Mouse (Mus musculus) heart, embryonic 11.5 days (tissue): ENCODE measurements at regions not wholly inside any gene's neighbourhood (a gene's known extent, or its start where the extent isn't known, plus 50 kb on each side); places are given as distances from the start of the nearest gene placed in this dataset.

ENCODE experiments used
- ATAC-seq: fragments of 200-750 bp; cut with Nextera tagmentation; replicated peaks from 2 replicates; pipeline ENCODE4 v1.8.0; 2017; ENCODE audit warnings: moderate library complexity; ENCODE audit not compliant: insufficient number of reproducible peaks, low FRiP score, low TSS enrichment
- H3K27ac ChIP-seq: fragments of 300-500 bp; sonication (generic); 2 replicates; pipeline ENCODE4 v1.5.1; 2014; ENCODE audit warnings: mild to moderate bottlenecking, low read depth, low read length
- H3K27me3 ChIP-seq: fragments of 300-500 bp; sonication (generic); 2 replicates; pipeline ENCODE4 v1.6.1; 2014; ENCODE audit warnings: mild to moderate bottlenecking, low read length, mixed read lengths; ENCODE audit not compliant: control insufficient read depth, insufficient read depth
- H3K36me3 ChIP-seq: fragments of 300-500 bp; sonication (generic); 2 replicates; pipeline ENCODE4 v1.6.1; 2014; ENCODE audit warnings: mild to moderate bottlenecking, low read length, moderate library complexity, mixed read lengths; ENCODE audit not compliant: control insufficient read depth, insufficient read depth
- H3K4me1 ChIP-seq: fragments of 300-500 bp; sonication (generic); 2 replicates; pipeline ENCODE4 v1.6.1; 2014; ENCODE audit warnings: low read length; ENCODE audit not compliant: control insufficient read depth, insufficient read depth
- H3K4me2 ChIP-seq: fragments of 300-500 bp; sonication (generic); 2 replicates; pipeline ENCODE4 v1.6.1; 2014; ENCODE audit warnings: mild to moderate bottlenecking, moderate library complexity
- H3K4me3 ChIP-seq: fragments of 300-500 bp; sonication (generic); 2 replicates; pipeline ENCODE4 v1.5.1; 2014; ENCODE audit warnings: low read depth, low read length
- H3K9ac ChIP-seq: fragments of 300-500 bp; sonication (generic); 2 replicates; pipeline ENCODE4 v1.6.1; 2014; ENCODE audit warnings: mild to moderate bottlenecking, low read depth, low read length, moderate library complexity
- H3K9me3 ChIP-seq: fragments of 300-500 bp; sonication (generic); replicated peaks from 2 replicates; pipeline ENCODE4 v1.6.1; 2016; ENCODE audit warnings: low read length; ENCODE audit not compliant: control insufficient read depth
- WGBS: fragments of 180-500 bp; shearing (Covaris S2); extraction: QIAGEN DNeasy Blood & Tissue Kit; methylation state at CpG from one replicate; pipeline ENCODE4 v1.1.7; 2014; ENCODE audit not compliant: insufficient replicate concordance; 5-methylcytosine and 5-hydroxymethylcytosine counted together

DNA sequence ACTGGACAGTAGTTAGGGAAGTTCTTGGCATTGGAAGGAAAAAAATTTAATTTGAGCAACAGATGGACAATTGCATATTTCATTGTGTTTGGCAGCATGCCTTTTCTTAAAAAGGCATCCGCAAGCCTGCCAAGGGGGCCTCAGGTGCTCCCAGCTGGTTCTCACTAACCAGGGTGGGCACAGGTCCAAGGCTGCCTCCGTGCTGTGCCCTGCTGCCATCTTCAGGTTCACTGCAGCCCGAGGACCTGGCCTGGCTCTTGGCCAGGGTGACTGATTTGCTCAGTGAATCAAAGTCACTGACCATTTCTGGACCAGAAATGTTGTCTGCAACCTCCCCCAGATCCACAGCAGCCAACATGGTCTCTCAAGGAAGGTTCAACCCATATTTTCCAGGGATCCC is 263.3 kb upstream of the Mgmt start:
- H3K4me1 ChIP-seq: no peaks in the 10 kb centered on the region
- no peak for ATAC-seq
- 79% methylated on average over 3 of the region's 3 CpGs for WGBS
- no peak overlapping the region for H3K9ac ChIP-seq
- H3K4me3 ChIP-seq: no peak overlapping the region
- H3K27me3 ChIP-seq: no peaks in the 10 kb centered on the region
- no peaks in the 10 kb centered on the region for H3K9me3 ChIP-seq
- no peaks in the 10 kb centered on the region for H3K36me3 ChIP-seq
- no peak overlapping the region for H3K27ac ChIP-seq
- no peak overlapping the region for H3K4me2 ChIP-seq

DNA sequence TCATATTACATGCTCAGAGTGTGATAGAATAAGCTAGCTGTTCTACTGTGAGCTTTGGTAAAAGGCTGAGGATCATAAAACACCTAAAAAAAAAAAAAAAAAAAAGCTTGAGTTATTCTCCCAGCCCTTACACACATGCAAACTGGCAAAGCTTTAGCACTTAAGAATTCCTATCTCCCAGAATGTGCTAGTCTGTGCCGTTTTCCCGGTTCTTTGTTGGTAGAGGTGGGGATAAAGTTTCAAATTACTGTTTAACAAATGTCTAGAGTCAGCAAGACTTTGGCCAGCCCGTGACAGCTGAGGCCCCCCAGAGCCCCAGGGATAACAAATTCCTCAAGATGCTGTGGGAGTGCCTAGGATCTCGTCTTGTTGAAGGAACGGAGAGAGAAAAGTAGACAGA is 254.3 kb upstream of the Mgmt start:
- no peak overlapping the region for H3K4me3 ChIP-seq
- WGBS: 23% methylated on average over 5 of the region's 5 CpGs
- ATAC-seq: no peak
- H3K4me2 ChIP-seq: no peak overlapping the region
- no peaks in the 10 kb centered on the region for H3K4me1 ChIP-seq
- H3K9me3 ChIP-seq: no peaks in the 10 kb centered on the region
- H3K36me3 ChIP-seq: no peaks in the 10 kb centered on the region
- no peak overlapping the region for H3K27ac ChIP-seq
- no peaks in the 10 kb centered on the region for H3K27me3 ChIP-seq
- H3K9ac ChIP-seq: no peak overlapping the region

DNA sequence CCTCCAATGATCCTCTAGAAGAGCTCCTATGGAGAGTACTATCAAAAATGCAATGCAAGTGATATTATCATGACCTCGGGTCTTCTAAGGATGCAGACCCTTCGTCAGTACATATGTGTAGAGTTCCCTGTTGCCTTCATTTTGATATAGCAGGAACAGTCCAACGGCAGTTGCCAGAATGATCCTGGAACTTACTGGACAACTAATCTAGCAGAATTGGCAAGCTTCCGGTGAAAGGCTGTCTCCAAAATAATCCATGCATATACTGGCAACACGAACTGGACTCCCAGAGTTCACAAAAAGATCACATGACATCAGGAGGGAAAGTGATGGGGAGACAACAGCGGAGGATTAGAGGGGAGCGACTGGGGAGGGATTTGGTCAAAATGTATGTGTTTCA is 253.6 kb upstream of the Mgmt start:
- Histone ChIP-seq H3K27ac (no peak overlapping the region), H3K4me3 (no peak overlapping the region), H3K36me3 (no peaks in the 10 kb centered on the region), H3K4me1 (no peaks in the 10 kb centered on the region), H3K9ac (no peak overlapping the region), H3K9me3 (no peaks in the 10 kb centered on the region), H3K4me2 (no peak overlapping the region), H3K27me3 (no peaks in the 10 kb centered on the region)
- no peak for ATAC-seq
- 80% methylated on average over 7 of the region's 7 CpGs for WGBS

DNA sequence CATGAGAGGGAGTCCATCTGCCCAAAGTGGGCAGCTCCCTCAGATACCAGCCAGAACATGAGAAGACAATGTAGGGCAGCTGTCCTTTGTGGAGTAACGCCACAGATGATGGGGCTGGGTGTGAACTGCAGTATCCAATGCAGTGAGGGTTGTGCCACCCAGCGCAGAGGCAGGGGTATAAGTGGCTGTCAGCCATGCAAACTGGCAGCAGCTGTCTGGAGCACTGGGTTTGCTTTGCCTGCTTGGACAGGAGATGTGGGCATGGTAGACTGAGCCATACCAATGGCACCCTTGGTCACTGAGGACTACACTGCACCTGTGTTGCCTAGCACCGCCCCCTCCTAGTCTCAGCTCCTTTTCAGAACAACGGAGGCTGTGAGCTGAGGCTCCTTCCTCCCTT is 244.6 kb upstream of the Mgmt start:
- ATAC-seq: no peak
- 79% methylated on average over 4 of the region's 4 CpGs for WGBS
- H3K9me3 ChIP-seq: no peaks in the 10 kb centered on the region

DNA sequence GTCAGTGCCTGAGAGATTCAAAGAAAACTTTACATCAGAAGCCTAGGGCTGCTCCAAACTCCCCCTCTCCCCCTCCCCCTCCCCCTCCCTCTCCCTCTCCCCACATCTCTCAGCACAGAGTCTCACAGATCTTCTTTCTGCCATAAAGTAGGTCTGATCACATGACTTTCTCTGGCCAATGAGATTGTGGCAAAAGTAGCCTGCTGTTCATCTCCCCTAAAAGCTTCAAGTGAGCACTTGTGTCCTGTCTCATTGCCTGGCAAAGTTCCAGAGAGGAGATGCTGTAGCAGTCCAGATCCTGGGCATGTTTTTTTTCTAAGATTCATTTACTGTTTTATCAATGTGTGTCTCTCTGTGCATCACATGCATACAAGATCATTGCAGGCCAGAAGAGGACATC is 234.5 kb upstream of the Mgmt start:
- Histone ChIP-seq H3K9me3 (no peaks in the 10 kb centered on the region), H3K27ac (no peak overlapping the region), H3K36me3 (no peaks in the 10 kb centered on the region), H3K27me3 (no peaks in the 10 kb centered on the region), H3K9ac (no peak overlapping the region), H3K4me1 (peaks cover 3% of the 10 kb centered on the region; the same call in 1 of the 2 replicates), H3K4me2 (no peak overlapping the region), H3K4me3 (no peak overlapping the region)
- no peak for ATAC-seq

More for the DNA sequence above, 244.6 kb upstream of the Mgmt start:
- Histone ChIP-seq H3K27ac (no peak overlapping the region), H3K36me3 (no peaks in the 10 kb centered on the region), H3K4me3 (no peak overlapping the region), H3K4me2 (no peak overlapping the region), H3K4me1 (no peaks in the 10 kb centered on the region), H3K27me3 (no peaks in the 10 kb centered on the region), H3K9ac (no peak overlapping the region)

DNA sequence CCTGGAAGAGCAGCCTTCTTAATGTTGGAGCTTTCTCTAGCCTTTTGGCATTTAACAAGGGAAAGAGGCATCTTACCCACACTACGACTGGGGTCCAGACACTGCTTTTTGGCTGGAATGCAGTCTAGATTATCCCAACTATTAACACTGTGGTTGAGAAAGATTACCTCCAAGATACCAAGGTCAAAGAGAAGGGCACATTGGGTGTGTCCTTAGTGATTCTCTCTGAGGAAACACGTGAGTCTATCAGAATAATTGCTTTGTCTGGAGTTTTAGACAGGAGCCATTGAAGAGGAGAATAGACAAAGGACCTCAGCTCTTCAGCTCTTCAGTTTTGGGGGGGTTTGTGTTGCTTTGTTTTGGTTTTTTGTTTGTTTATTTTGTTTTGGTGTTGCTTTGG is 234.0 kb upstream of the Mgmt start:
- ATAC-seq: no peak
- H3K4me1 ChIP-seq: peaks cover 3% of the 10 kb centered on the region; the same call in 1 of the 2 replicates
- WGBS: 53% methylated on average over 2 of the region's 2 CpGs

DNA sequence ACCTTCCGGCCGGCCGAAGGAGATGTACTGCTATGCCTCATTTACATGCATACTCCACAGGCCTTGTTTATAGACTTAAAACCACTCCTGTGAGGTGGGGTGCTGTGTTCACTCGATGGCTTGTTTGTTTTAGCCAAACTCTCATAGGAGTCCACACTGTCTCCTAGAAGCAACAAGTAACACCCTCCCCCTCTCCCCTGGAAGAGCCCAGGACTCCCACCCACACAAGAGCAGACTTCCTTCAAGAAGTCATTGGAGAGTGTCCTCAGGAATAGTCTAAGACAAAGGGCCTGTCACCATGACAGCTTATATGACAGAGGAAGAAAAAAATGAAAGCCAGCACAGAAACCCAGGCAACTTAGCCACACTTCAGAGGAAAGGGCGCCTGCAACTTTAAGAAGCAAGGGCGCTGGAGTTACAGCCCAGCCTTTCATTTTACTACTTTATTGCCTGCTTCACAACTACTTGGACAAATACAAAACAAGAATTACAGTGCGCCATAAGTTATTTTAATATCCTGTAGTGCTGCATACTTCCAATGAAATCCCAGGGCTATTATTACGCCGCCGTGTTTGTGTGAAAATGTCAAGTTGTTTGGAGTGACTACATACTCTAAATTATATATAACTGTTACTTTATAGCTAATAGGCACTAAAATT is 229.9 kb upstream of the Mgmt start:
- no peaks in the 10 kb centered on the region for H3K36me3 ChIP-seq
- no peak overlapping the region for H3K4me2 ChIP-seq
- no peak overlapping the region for H3K27ac ChIP-seq
- peaks cover 10% of the 10 kb centered on the region; the same call in 1 of the 2 replicates for H3K27me3 ChIP-seq
- H3K4me1 ChIP-seq: peaks cover 3% of the 10 kb centered on the region; the same call in 1 of the 2 replicates
- H3K4me3 ChIP-seq: no peak overlapping the region
- H3K9ac ChIP-seq: no peak overlapping the region
- no peaks in the 10 kb centered on the region for H3K9me3 ChIP-seq
- no peak for ATAC-seq
- WGBS: 79% methylated on average over 10 of the region's 10 CpGs

More for the DNA sequence above, 234.0 kb upstream of the Mgmt start:
- no peak overlapping the region for H3K9ac ChIP-seq
- no peaks in the 10 kb centered on the region for H3K9me3 ChIP-seq
- H3K4me3 ChIP-seq: no peak overlapping the region
- no peaks in the 10 kb centered on the region for H3K36me3 ChIP-seq
- no peak overlapping the region for H3K4me2 ChIP-seq
- no peak overlapping the region for H3K27ac ChIP-seq
- no peaks in the 10 kb centered on the region for H3K27me3 ChIP-seq

DNA sequence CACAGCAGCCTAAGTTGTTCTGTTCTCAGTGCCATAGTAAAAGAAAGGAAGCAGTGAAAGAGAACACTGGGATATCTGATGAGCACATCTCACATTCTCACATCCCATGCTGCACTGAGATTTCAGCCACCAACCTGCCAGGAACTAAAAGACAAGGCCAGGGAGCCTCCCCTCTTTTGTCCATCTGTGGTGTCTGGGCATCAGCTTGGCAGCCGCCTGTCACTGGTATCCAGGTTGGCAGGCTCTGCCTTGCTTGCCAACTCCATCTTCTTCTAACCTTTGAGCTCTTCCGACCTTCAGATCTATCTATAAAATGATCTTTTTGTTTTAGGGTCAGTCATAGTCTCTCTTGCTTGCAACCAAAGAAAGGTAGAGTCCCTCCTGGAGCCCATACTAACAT is 228.5 kb upstream of the Mgmt start:
- Histone ChIP-seq H3K4me1 (no peaks in the 10 kb centered on the region), H3K27ac (no peak overlapping the region), H3K9ac (no peak overlapping the region), H3K9me3 (no peaks in the 10 kb centered on the region), H3K27me3 (peaks cover 13% of the 10 kb centered on the region; the same call in 1 of the 2 replicates), H3K4me3 (no peak overlapping the region), H3K4me2 (no peak overlapping the region), H3K36me3 (no peaks in the 10 kb centered on the region)
- ATAC-seq: no peak
- 84% methylated on average over 2 of the region's 2 CpGs for WGBS

DNA sequence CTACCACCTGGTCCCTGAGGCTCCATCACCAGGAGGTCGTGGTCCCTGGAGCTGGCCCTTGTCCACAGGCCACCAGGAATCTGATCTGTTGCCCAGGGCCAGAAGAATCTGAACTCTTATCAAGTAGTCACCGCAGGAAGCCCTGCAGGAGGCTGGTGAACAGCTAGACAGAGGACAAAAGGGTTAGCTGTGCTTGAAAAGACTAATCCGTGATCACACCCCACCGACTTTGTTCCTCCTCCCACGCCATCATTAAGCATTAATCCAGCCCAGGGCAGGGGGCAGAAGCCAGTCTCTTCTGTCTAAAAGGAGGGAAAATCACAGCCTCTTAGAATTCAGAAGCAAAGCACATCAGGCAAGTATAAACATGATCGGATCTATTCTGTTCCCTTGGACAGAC is 227.7 kb upstream of the Mgmt start:
- Histone ChIP-seq H3K27ac (no peak overlapping the region), H3K9ac (no peak overlapping the region), H3K9me3 (no peaks in the 10 kb centered on the region), H3K36me3 (no peaks in the 10 kb centered on the region), H3K4me3 (no peak overlapping the region), H3K4me2 (no peak overlapping the region), H3K4me1 (no peaks in the 10 kb centered on the region), H3K27me3 (peaks cover 13% of the 10 kb centered on the region; the same call in 1 of the 2 replicates)
- ATAC-seq: no peak
- WGBS: 12% methylated on average over 6 of the region's 6 CpGs
